Mouse (Mus musculus) urinary bladder, adult 18-20 months (tissue): ENCODE data around the gene Ubac1.

Source experiments
- DNase-seq, 2 experiments: peaks; one replicate each; pipeline ENCODE4 v3.0.0; 2022; ENCODE audit warnings: low spot score in 2 of 2, mixed read lengths in 2 of 2

The Ubac1 gene

DNA sequence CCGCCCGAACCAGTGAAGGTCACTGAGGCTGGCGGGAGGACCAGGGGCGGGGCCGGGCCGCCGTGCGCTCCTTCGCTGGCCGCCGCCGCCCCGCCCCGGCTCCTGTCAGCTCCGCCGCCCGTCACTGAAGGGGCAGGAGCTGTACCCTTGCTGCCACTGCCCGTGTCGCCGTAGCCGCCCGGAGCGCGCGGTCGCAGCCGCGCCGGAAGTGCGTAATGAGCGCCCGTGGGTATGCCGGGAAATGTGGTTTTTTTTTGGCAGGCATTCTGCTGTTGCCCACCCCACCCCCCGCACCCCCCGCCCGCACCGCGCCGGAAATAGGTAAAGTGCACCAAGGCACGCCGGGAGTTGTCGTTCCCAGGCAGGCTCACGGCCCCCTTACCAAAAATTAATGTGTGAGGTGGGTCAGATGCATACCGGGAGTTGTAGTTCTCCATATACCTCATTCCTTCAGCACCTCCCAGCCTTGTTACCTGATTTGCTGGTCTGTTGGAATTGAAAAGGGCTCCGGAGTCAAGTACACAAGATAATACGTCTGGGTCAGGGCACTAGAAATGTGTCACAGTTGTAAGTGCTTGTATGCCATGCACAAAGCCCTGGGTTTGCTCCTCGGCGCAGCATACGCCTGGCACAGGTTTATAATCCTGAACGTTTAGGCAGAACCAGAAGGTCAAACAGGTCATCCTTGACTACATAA, at the start of gene Ubac1:
Ubac1 (minus strand) TSS at position 187 of the 697 bp plus-strand sequence.
- peak in 1 of 2 experiments; percentile 83 for DNase-seq

DNA sequence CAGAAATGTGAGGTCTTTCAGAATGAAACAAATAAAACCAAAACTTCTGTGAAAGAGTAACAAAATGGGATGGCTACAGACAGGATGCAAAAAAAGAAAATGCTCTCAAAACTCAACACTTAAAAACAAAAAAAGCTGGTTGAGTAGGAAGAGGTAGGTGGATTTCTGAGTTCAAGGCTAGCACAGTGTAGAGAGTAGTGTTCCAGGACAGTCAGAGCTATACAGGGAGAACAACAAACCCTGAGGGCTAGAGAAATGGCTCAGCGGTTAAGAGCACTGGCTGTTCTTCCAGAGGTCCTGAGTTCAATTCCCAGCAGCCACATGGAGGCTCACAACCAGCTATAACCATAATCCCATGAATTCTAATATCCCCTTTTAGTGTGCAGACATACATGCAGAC, 47.0 kb upstream of the Ubac1 start:
- no peak for DNase-seq

DNA sequence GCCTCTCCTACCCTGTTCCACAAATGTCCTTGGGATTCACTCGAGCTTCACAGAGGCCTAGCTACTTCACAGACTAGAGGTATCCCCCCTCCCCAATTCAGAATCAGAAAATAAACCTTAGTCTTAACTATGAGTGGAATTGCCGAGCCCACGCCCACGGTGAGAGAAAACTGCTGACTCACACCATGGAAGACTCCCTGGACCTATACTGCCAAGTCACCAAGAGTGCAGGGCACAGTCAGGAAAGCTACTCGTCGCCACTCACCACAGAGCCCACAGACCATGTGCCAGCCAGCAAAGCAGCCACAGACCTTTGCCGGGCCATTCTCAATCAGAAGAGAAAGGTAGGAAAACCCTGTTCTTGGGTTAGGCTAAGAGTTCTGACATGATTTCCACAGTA, 46.6 kb upstream of the Ubac1 start:
- DNase-seq = no peak

DNA sequence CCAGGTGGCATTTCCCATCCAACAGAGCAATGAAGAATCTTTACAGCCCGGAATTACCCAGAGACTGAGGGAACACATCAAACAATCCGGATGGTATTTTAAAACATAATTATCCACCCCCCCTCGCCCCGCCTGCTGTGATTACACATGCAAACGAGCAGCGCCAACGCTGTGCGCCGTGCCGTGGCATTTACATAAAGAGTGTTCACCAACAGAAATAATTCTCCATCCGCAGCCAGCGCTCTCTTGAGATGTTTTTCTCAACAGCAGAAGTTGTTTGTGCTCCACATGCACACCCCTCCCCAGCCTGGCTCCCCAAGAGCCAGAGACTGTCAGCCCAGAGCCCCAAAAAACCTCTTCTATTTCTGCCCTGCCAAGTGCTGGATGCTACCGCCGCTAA, 45.0 kb upstream of the Ubac1 start:
- DNase-seq = no peak

DNA sequence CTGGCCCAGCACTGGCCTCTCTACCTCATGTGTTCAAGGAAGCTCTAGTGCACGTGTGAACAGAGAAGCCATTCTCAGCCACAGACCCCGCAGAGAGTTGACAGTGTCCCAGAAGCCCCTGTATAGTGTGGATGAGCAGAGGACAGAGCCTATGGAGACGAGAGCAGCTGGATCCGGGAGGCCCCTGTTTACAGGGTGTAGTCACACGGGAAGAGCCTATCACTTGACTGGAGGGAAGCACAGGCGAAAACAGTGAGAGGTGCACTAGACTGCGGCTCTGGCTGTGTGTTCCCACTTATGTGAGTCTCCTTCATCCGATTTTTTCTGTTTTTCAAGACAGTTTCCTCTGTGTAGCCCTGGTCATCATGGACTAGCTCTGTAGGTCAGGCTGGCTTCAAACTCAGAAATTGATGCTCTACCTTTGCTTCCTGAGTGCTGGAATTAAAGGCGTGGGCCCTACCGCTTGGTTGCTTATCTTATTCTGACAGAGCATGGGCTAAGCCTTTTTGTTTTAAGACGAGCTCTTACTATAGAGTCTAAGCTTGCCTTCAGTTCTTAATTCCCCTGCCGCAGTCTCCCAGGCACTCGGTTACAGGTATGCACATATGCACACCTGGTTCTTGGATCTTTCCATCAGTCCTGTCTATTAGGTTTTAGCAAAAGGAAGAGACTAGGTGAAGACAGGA, 41.3 kb upstream of the Ubac1 start:
- no peak for DNase-seq

DNA sequence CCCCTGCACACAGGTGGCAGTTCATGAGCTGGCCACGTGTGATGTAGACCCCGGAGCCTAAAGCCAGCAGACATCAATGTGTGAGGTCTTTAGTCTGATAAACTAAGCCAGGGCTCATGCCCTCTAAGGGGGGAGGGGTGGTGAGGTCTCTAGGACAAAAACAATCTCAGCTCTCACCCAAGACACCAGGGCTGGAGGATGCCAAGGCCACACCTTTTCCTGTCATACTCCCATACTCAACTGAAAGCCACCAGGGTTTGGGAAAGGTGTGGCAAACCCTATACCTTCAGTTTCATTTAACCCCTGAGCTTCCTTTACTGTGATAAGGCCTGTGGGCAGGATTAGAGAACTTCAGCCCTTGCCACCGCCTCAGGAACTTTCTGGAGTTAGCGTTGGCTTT, 40.7 kb upstream of the Ubac1 start:
- DNase-seq = no peak

DNA sequence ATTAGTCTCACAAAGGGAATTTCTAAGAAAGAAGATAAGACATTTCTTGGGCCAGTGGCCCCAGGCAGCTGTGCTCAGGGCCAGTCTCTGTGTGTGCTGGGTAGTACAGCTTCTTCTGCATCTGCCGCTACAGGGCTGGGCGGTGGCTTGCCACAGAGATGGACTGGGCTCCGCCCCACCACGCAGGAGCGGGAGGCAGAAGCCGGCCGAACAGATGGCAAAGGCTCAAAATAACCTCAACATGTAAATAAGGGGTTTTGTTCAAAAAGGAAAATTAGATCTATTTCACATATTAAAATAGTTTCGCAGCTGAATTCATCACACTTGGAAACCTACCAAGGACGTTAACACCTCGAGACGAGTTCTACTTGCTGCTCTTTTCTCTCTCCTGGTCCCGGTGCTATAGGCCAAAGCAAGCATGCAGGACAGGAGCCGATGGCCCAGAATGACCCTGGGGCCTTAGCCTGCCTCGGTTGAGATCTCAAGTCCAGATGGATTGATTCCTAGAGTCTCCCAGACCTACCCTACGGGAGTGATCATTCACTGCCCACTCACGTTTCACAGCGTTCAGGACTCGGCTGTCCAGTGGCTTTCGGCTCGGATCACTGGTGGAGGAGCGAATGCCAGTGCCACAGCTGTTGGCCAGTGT, 39.6 kb upstream of the Ubac1 start:
- no peak for DNase-seq

DNA sequence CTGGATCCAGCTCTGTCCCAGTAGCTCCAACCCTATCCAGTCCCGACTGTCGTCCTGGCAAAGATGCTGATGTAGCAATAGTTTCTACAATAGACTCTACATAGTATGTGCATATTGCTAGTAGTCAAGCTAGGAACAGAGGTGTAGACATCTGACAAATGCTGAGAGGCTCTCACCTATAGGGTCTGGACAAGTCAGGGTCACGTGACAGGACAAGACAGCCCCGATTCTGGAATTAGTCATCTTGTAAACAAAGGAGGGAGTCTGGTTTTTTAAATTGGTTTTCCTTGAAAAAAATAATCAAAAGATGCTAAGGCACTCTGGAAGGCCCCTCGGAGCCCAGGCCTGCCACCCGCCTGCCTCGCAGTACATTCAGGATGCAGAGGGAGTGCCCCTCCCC, 35.5 kb upstream of the Ubac1 start:
- no peak for DNase-seq

DNA sequence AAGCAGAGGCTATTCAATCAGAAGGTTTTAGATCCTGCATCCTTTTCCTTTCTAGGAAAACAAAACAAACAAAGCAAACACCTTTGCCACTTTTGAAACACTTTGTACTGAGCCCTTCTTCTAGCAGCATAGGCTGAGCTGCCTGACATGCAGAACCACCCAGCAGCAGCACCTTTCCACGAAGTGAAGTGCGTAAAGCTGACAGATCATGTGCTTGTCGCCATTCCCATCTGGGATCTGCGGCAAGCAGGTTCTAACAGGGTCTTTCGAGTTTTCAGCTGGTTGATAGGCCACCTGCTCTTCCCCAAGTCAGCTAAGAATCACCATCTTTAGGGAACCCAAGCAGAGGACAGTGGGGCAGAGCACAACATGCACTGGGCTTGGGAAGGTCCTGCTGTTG, 34.7 kb upstream of the Ubac1 start:
- DNase-seq = no peak

DNA sequence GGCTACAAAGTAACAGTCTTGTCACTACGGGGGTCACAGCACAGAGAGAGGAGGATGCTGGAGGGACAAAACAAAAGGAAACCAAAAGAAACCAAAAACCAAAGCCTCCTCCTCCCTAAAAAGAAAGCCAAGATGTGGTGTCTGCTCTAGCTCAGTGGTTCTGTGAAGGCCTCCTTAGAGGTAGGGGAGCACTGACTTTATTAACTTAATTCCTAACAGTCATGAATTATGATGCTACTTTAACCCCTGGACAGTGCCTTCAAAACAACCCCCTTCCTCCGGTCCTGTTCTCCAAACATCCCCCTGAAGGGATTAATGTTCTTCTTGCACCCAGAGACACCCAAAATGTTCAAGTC, 34.2 kb upstream of the Ubac1 start:
- no peak for DNase-seq

DNA sequence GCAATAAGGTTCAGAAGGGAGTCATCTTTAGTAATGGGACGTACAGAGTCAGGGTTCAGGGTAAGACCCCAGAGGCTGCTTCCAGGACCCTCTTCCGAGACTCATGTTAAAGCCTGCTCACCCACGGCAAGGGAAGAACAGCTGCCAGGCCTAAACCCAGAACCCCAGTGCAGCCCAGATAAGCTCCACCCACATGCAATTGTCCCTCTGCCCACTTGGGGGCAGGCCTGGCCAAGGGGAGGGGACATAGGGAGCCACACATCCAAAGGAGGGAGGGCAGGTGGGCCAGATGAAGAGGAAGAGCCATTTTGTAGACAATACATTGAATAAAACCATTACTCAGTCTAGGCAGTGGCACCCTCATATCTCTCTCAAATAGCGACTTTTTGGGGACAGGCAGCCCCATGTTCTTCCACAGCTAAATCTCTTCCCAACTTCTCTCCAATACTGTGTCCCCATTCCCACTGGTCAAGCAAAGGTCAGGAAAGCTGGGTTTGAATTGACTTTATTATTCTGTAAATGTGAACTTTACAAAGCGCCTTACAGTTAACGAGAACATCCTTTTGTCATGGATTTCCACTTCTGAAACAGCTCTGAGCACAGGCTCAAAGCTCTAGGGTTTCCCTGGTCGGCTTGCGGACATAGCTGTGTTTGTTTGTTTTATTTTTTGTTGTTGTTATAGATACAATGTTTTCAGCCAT, 33.6 kb upstream of the Ubac1 start:
- DNase-seq = peak; percentile 30 to 38

DNA sequence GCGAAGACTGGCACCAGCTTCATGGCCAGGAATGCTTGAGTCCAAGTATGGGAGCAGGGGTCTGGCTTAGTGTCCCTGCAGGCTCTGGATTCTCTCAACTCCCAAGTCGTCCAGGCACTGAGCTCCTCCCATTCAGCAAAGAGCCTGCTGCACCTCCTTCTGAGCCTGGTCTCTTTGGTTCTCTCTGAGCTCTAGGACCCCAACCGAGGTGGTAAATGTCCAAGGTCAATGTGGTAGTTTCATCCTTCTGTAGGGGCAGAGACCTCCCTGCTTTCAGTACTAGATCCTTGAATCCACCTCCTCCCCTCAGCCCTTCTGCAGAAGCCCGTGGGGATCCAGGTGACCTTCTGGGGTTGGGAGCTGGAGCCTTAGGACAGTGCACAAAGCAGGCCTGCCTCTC, 31.3 kb upstream of the Ubac1 start:
- no peak for DNase-seq

DNA sequence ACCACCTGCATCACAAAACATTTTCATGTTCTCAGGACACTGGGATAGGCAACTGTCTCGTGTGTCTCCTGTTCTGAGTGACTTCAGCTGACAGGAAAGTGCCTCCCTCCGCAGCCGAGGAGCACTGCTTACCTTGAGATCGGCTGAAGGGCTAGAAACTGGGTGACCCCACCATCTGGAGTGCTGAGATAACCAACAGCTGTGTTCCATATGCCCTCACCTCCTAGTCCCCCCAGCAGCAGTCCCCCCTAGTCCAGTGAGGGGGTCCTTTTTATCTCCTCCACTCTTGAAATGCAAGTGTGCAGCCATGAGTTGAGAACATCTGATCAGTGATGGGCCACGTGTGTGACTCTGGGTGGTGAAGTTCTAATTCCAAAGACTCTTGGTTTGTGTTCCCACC, 27.3 kb upstream of the Ubac1 start:
- no peak for DNase-seq

DNA sequence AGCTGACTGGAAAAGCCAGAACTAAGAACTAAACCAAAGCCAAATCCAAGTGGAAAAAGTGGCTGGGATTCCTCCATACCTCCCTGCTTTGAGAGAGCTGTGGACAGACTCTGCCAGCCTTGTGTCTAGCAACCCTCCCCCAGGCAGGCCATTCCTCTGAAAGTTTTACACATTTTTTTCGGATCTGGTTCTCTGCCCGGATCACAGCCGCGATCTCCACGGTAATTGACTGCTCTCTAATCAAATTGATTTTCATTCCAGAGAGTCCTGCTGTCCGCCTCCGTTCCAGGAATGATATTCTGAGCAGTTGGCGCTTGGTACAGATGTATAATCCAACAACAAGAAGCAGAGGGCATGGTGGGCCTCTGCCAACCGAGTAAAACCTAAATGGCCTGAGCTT, 22.7 kb upstream of the Ubac1 start:
- DNase-seq = no peak

DNA sequence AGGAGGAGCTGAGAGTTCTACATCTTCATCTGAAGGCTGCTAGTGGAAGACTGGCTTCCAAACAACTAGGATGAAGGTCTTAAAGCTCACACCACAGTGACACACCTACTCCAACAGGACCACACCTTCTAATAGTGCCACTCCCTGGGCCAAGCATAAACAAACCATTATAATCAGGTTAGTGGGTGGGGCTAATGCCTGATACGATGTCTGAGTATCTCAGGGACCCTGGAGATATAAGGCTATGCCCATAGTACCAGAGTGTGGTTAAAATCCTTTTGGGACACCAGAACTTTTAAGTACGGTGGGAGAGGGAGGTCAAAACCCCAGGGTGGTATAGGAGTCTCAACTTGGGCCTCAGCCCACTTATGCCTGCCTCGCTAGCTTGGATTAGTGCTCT, 21.1 kb upstream of the Ubac1 start:
- DNase-seq = no peak

DNA sequence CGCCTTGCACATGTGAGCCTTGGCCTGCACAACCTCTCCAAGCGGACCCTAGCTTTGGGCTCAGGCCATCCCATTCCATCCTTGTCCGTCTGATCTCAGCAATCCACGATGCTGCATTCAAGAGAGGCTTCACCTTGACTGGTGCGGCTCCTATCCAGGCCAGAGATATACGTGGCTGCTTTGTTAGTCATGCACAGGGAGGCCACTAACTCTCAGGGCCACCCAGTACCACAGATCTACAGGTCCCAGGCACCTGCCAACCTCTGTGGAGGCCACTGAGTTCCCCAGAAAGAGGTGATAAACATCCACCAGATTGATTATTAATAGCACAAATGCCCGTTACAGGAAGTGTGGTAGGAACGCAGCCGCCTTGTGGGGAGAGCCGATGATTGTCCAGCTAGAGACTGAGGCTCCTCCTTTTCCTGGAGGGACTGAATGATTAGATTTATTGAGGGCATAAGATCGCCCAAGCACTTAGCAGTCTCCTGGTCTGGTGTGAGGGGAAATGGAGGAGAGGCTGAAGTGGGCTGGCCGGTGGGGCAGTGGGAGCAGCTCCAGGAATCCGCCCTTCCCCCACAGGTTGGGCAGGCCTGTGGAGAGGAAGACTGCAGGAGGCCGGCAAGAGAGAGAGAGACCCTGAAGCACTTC, 19.7 kb upstream of the Ubac1 start:
- no peak for DNase-seq

DNA sequence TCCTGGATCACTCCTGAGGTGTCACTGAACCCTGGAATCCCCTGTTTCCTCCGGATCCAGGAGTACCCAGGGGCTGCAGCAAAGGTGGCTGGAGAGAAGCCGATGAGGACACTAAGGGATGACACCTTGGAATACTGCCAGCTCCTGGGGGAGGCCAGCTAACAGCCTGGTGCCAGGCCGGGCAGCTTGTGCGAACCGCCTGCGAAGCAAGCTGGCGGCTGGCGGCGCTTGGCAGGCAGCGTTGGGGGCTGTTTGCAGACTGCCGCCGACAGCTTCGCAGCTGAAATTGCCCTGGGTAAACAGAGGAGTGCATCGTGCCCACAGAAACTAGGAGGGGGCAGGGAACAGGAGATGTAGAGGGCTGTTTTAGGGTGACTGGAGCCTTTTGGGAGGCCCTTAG, 18.4 kb upstream of the Ubac1 start:
- DNase-seq = no peak

DNA sequence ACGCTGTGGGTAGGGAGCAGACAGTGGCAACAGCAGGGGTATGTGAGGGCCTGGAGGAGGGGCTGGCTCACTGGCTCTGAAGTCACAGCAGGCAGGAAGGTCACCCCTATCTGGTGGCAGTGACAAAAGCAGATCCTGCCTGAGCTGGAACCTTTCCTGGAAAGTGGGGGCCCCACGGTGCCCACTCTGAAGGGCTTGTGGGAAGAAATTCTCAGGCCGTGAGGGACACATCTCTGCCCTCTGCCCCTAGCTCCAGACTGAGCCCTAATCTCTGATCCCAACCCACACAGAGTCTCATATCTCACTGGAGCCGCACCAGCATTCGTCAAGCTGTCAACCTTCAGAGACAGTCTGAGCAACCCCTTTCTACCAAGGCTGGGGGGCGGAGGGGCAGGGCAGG, 15.8 kb upstream of the Ubac1 start:
- no peak for DNase-seq

DNA sequence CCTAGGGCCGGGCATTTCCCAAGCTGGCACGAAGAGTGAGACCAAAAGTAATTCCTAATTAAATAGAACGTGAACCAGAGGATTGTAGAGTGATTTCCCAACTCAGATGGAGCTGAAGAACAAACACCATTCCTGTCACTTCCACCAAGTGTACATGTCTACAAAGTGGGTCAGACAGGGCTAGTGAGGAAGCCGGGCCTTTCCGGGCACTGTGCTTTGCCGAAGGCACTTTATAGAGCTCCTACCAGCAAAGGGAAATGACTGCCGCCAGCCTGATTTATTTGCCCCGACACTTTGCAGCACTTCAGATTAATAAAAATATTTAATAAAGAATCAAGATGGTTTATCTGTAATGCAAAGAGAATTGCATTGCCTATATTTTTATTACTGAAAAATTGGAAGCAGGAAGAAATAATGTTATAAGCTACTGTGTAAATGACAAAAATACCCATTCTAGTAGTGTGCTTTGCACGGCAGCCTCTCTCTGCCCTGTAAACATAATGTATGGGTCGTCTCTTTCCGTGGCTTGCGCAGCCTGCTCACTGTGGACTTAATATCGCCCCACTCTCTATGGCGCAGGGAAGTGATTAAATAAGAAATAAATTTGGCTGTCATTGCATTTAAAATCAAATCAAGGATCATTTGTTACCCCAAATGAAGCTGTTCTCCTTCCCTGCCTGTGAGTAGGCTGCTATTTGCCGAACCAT, 12.9 kb upstream of the Ubac1 start:
- DNase-seq = no peak

DNA sequence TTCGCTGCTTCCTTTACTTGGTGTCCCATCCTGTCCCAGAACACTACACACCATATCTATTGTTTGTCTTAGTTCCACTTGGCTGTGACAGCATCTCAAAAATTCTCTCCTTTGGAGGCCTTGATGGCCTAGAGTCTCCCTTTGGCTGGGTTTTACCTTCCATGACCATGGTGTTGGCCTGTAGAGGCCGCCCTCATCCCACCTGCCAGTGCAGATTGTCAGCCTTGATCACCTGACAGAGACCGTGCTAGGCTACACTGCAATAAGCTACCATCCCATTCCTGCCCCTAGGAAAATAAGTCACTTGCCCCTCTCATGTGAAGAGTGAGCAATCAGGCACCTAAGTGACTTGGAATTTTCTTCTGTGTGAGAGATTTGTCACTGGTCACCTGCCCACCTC, 8.7 kb upstream of the Ubac1 start:
- DNase-seq = no peak
